Mouse (Mus musculus) testis, adult 2 months (tissue): Measurements from ENCODE around the gene Kctd17.

Experiments used
- CTCF ChIP-seq: fragments of 200-500 bp; IDR thresholded peaks from 2 replicates; pipeline ENCODE4 v1.5.1; 2012; ENCODE audit warnings: low read depth, mild to moderate bottlenecking, inconsistent platforms, low read length, moderate library complexity; ENCODE audit not compliant: control insufficient read depth, insufficient read depth, insufficient replicate concordance
- POLR2A ChIP-seq: fragments of 200-500 bp; IDR thresholded peaks from 2 replicates; pipeline ENCODE4 v1.6.1; 2012; ENCODE audit warnings: low read depth, mild to moderate bottlenecking, inconsistent platforms, low read length, moderate library complexity; ENCODE audit not compliant: control insufficient read depth

GRCm38 (mm10) chr15:78479470-78479869 lies 51.1 kb downstream of the Kctd17 start:
- TF ChIP-seq POLR2A (no peak), CTCF (no peak)
